1 mouse cellular context compared by ENCODE assay signal in genomic region chrX:7753627-7754026, GRCm38 (mm10).
A peak's percentile ranks its signal among the peaks of the same experiment; 100 is the strongest.
TF ChIP-seq lines count a peak whose summit lies in the region.

No protein-coding gene starts in this region.

TF ChIP-seq in MEL, 35 proteins besides CTCF, POLR2A, EP300 and RAD21:
- peak; percentile 45 for TF ChIP-seq SMC3 (IDR thresholded peaks at IDR 0.05; ENCODE audit: low read depth, low read length)
- 0 out of 2 replicates have a peak, but pooled peaks have one; percentile 30 for TF ChIP-seq ZC3H11A (IDR thresholded peaks at IDR 0.05; ENCODE audit: low read depth, low read length)
